Mouse (Mus musculus) G1E (cell line): Measurements from ENCODE around the gene Proser3. TPM values are rescaled to one million over a fixed set of nuclear protein-coding genes. Genes with fewer than 3 reads are reported as not detected.
"Not testable (repeated sequence)": the region's sequence is repeated elsewhere in the genome, so short reads cannot be mapped to it uniquely, and the experiment has no call there.

Source experiments
- ATAC-seq: 2 replicates; pipeline ENCODE4 v1.8.0; 2016; ENCODE audit warnings: mild to moderate bottlenecking; ENCODE audit not compliant: insufficient number of reproducible peaks, poor library complexity, low FRiP score, severe bottlenecking; ENCODE audit errors: extremely low read depth
- DNase-seq: peaks from one replicate; pipeline ENCODE4 v3.0.0; 2012; ENCODE audit warnings: low spot score
- H3K27me3 ChIP-seq: 2 replicates; pipeline ENCODE4 v1.6.1; 2012; ENCODE audit warnings: mild to moderate bottlenecking, low read length, inconsistent platforms; ENCODE audit not compliant: insufficient read depth
- H3K36me3 ChIP-seq: replicated peaks from 2 replicates; pipeline ENCODE3; 2012; ENCODE audit warnings: mild to moderate bottlenecking, inconsistent platforms
- H3K4me1 ChIP-seq: 2 replicates; pipeline ENCODE4 v1.6.1; 2012; ENCODE audit warnings: low read depth, low read length, inconsistent platforms, mixed read lengths; ENCODE audit not compliant: insufficient read depth
- H3K4me3 ChIP-seq: 2 replicates; pipeline ENCODE4 v1.5.1; 2012; ENCODE audit warnings: low read depth, mild to moderate bottlenecking, inconsistent platforms, low read length, moderate library complexity, mixed read lengths
- H3K9me3 ChIP-seq: replicated peaks from 2 replicates; pipeline ENCODE4 v1.6.1; 2012; ENCODE audit warnings: inconsistent platforms
- CTCF ChIP-seq: IDR thresholded peaks from 2 replicates; pipeline ENCODE4 v1.5.1; 2012; ENCODE audit warnings: low read depth, low read length, inconsistent platforms, mixed read lengths
- GATA1 ChIP-seq: IDR thresholded peaks from 2 replicates; pipeline ENCODE4 v1.6.1; 2012; ENCODE audit warnings: borderline replicate concordance, low read length, inconsistent platforms, mixed read lengths
- GATA2 ChIP-seq: IDR thresholded peaks from 2 replicates; pipeline ENCODE4 v1.6.1; 2012; ENCODE audit warnings: low read depth, low read length, inconsistent platforms, borderline replicate concordance
- POLR2AphosphoS5 ChIP-seq: IDR thresholded peaks from 2 replicates; pipeline ENCODE4 v1.6.1; 2012; ENCODE audit warnings: low read depth, low read length, inconsistent platforms; ENCODE audit not compliant: insufficient replicate concordance
- TAL1 ChIP-seq: conservative IDR thresholded peaks from 2 replicates; pipeline ENCODE4 v1.6.1; 2012; ENCODE audit warnings: low read depth, low read length, inconsistent platforms, mixed read lengths
- polyA plus RNA-seq: library from polyadenylated mRNA; stranded (reverse); fragments of >175 nt; gene quantifications from 2 replicates; pipeline ENCODE4 v1.2.3, GENCODE M21; 2012
- total RNA-seq, 2 experiments: library from RNA; stranded (forward) in 1 of 2; stranded (reverse) in 1 of 2; fragments of 200-1000 nt in 1 of 2; fragments of >200 nt in 1 of 2; fragmentation: Nextera tagmentation in 1 of 2; gene quantifications; 2 replicates each; pipeline ENCODE4 v1.2.3; 2014 to 2017

Proser3 gene
- total and polyA plus RNA-seq, 3 experiments: 7.4 to 20.5 (median 18.6) TPM

- TF ChIP-seq CTCF (no peak), POLR2AphosphoS5 (no peak), GATA2 (no peak), GATA1 (no peak), TAL1 (no peak)
- no peaks in the 10 kb centered on the region for H3K36me3 ChIP-seq
Observed at GRCm38 (mm10) chr7:30508061-30508460, 44.0 kb downstream of the Proser3 start.

GRCm38 (mm10) chr7:30501159-30501558, 50.9 kb downstream of the Proser3 start:
- not testable (repeated sequence) for H3K4me3 ChIP-seq, H3K9me3 ChIP-seq, ATAC-seq, H3K4me1 ChIP-seq, H3K36me3 ChIP-seq, H3K27me3 ChIP-seq, DNase-seq

More at GRCm38 (mm10) chr7:30508061-30508460, 44.0 kb downstream of the Proser3 start:
- DNase-seq (no peak), ATAC-seq (no peak)
- Histone ChIP-seq H3K4me1 (no peaks in the 10 kb centered on the region), H3K9me3 (no peaks in the 10 kb centered on the region), H3K27me3 (peaks cover 15% of the 10 kb centered on the region), H3K4me3 (no peak overlapping the region)

- ATAC-seq, H3K9me3 ChIP-seq, H3K36me3 ChIP-seq, DNase-seq, H3K4me3 ChIP-seq, H3K4me1 ChIP-seq: not testable (repeated sequence)
- peaks cover 12% of the 10 kb centered on the region; the same call in 1 of the 2 replicates for H3K27me3 ChIP-seq
Observed at GRCm38 (mm10) chr7:30495506-30496042, 56.5 kb downstream of the Proser3 start.

- TF ChIP-seq POLR2AphosphoS5: no peak
- no peak for TF ChIP-seq GATA2
- no peak for TF ChIP-seq CTCF
- no peak for TF ChIP-seq TAL1
- no peak for TF ChIP-seq GATA1
- Histone ChIP-seq H3K4me1 (no peaks in the 10 kb centered on the region), H3K27me3 (peaks cover 12% of the 10 kb centered on the region; the same call in 1 of the 2 replicates), H3K4me3 (no peak within 1 kb of the TSS), H3K9me3 (no peaks in the 10 kb centered on the region), H3K36me3 (no peaks in the 10 kb centered on the region)
- DNase-seq (no peak), ATAC-seq (no peak)
Observed at GRCm38 (mm10) chr7:30493401-30493931, 58.6 kb downstream of the Proser3 start, which contains the start of gene Prodh2. TSS of gene Prodh2 (plus strand) at chr7:30493622.

- Histone ChIP-seq H3K4me3 (no peak overlapping the region), H3K36me3 (no peaks in the 10 kb centered on the region), H3K4me1 (no peaks in the 10 kb centered on the region), H3K27me3 (peaks cover 12% of the 10 kb centered on the region; the same call in 1 of the 2 replicates), H3K9me3 (no peaks in the 10 kb centered on the region)
- peak; percentile 70 for TF ChIP-seq CTCF
- no peak for TF ChIP-seq GATA2
- ATAC-seq: no peak
- DNase-seq: peak; percentile 26
Observed at GRCm38 (mm10) chr7:30492765-30493164, 59.3 kb downstream of the Proser3 start.

- no peak overlapping the region for H3K4me3 ChIP-seq
- no peaks in the 10 kb centered on the region for H3K9me3 ChIP-seq
- peaks cover 10% of the 10 kb centered on the region; the same call in 1 of the 2 replicates for H3K27me3 ChIP-seq
- ATAC-seq (no peak), DNase-seq (no peak)
- no peak for TF ChIP-seq CTCF
- H3K4me1 ChIP-seq: no peaks in the 10 kb centered on the region
- H3K36me3 ChIP-seq: no peaks in the 10 kb centered on the region
Observed at GRCm38 (mm10) chr7:30490957-30491307, 61.2 kb downstream of the Proser3 start.

GRCm38 (mm10) chr7:30490251-30490956, 61.7 kb downstream of the Proser3 start:
- H3K27me3 ChIP-seq: peaks cover 10% of the 10 kb centered on the region; the same call in 1 of the 2 replicates
- DNase-seq: no peak
- no peaks in the 10 kb centered on the region for H3K4me1 ChIP-seq
- H3K4me3 ChIP-seq: no peak overlapping the region
- no peaks in the 10 kb centered on the region for H3K9me3 ChIP-seq
- ATAC-seq: no peak
- no peaks in the 10 kb centered on the region for H3K36me3 ChIP-seq
- peak; percentile 67 for TF ChIP-seq CTCF
- no peak for TF ChIP-seq POLR2AphosphoS5

Other genes with a start within 250 kb of the Proser3 start
Only the 20 nearest of the 34 such genes appear.
- gene Nfkbid, start 130.6 kb downstream of the Proser3 start, total RNA-seq (2014; fragmentation: Nextera tagmentation): 3.0 and 4.5 TPM in 2 replicates
- gene Nfkbid, start 130.6 kb downstream of the Proser3 start, total RNA-seq (2017): 0.98 and 2.1 TPM in 2 replicates
- gene Nfkbid, start 130.6 kb downstream of the Proser3 start, polyA plus RNA-seq: 4.8 TPM in 2 replicates
- not detected in 2 replicates for gene Aplp1, start 106.8 kb downstream of the Proser3 start, total RNA-seq (2014; fragmentation: Nextera tagmentation)
- 0.49 TPM in 1 of 2 replicates, not detected in the other for gene Aplp1, start 106.8 kb downstream of the Proser3 start, total RNA-seq (2017)
- not detected in 2 replicates for gene Aplp1, start 106.8 kb downstream of the Proser3 start, polyA plus RNA-seq
- not detected in 2 replicates for gene Kirrel2, start 94.6 kb downstream of the Proser3 start, total RNA-seq (2014; fragmentation: Nextera tagmentation)
- gene Kirrel2, start 94.6 kb downstream of the Proser3 start, total RNA-seq (2017): 0.35 TPM in 1 of 2 replicates, not detected in the other
- not detected in 2 replicates for gene Kirrel2, start 94.6 kb downstream of the Proser3 start, polyA plus RNA-seq
- gene Nphs1, start 94.0 kb downstream of the Proser3 start, total RNA-seq (2014; fragmentation: Nextera tagmentation): not detected in 2 replicates
- gene Nphs1, start 94.0 kb downstream of the Proser3 start, total RNA-seq (2017): 0.11 TPM in 1 of 2 replicates, not detected in the other
- not detected in 2 replicates for gene Nphs1, start 94.0 kb downstream of the Proser3 start, polyA plus RNA-seq
- not detected in 2 replicates for gene Prodh2, start 58.7 kb downstream of the Proser3 start, total RNA-seq (2014; fragmentation: Nextera tagmentation)
- not detected in 2 replicates for gene Prodh2, start 58.7 kb downstream of the Proser3 start, total RNA-seq (2017)
- gene Prodh2, start 58.7 kb downstream of the Proser3 start, polyA plus RNA-seq: not detected in 2 replicates
- gene Arhgap33, start 17.2 kb downstream of the Proser3 start, total RNA-seq (2014; fragmentation: Nextera tagmentation): 13.3 and 16.5 TPM in 2 replicates
- 5.0 and 5.3 TPM in 2 replicates for gene Arhgap33, start 17.2 kb downstream of the Proser3 start, total RNA-seq (2017)
- 40.3 and 51.4 TPM in 2 replicates for gene Arhgap33, start 17.2 kb downstream of the Proser3 start, polyA plus RNA-seq
- gene Hspb6, start 121 bp downstream of the Proser3 start, total RNA-seq (2014; fragmentation: Nextera tagmentation): 27.1 and 32.8 TPM in 2 replicates
- gene Hspb6, start 121 bp downstream of the Proser3 start, total RNA-seq (2017): 3.9 and 4.9 TPM in 2 replicates
- gene Hspb6, start 121 bp downstream of the Proser3 start, polyA plus RNA-seq: 11.2 and 12.1 TPM in 2 replicates
- 82.7 and 119 TPM in 2 replicates for gene Lin37, start 7.5 kb upstream of the Proser3 start, total RNA-seq (2014; fragmentation: Nextera tagmentation)
- gene Lin37, start 7.5 kb upstream of the Proser3 start, total RNA-seq (2017): 20.4 and 24.9 TPM in 2 replicates
- 66.7 and 78.0 TPM in 2 replicates for gene Lin37, start 7.5 kb upstream of the Proser3 start, polyA plus RNA-seq
- 16.1 and 42.5 TPM in 2 replicates for gene U2af1l4, start 11.0 kb upstream of the Proser3 start, total RNA-seq (2014; fragmentation: Nextera tagmentation)
- gene U2af1l4, start 11.0 kb upstream of the Proser3 start, total RNA-seq (2017): 62.9 and 74.1 TPM in 2 replicates
- 47.3 and 71.2 TPM in 2 replicates for gene U2af1l4, start 11.0 kb upstream of the Proser3 start, polyA plus RNA-seq
- 3.9 and 4.4 TPM in 2 replicates for gene Gm49396, start 11.0 kb upstream of the Proser3 start, total RNA-seq (2014; fragmentation: Nextera tagmentation)
- gene Gm49396, start 11.0 kb upstream of the Proser3 start, total RNA-seq (2017): 4.7 and 5.8 TPM in 2 replicates
- 2.5 and 2.6 TPM in 2 replicates for gene Gm49396, start 11.0 kb upstream of the Proser3 start, polyA plus RNA-seq
- 246 and 298 TPM in 2 replicates for gene Psenen, start 11.3 kb upstream of the Proser3 start, total RNA-seq (2014; fragmentation: Nextera tagmentation)
- gene Psenen, start 11.3 kb upstream of the Proser3 start, total RNA-seq (2017): 134 and 142 TPM in 2 replicates
- gene Psenen, start 11.3 kb upstream of the Proser3 start, polyA plus RNA-seq: 26.1 and 31.8 TPM in 2 replicates
- gene Igflr1, start 13.1 kb upstream of the Proser3 start, total RNA-seq (2014; fragmentation: Nextera tagmentation): 1.8 TPM in 1 of 2 replicates, not detected in the other
- 0.70 TPM in 1 of 2 replicates, not detected in the other for gene Igflr1, start 13.1 kb upstream of the Proser3 start, total RNA-seq (2017)
- gene Igflr1, start 13.1 kb upstream of the Proser3 start, polyA plus RNA-seq: 4.8 and 6.3 TPM in 2 replicates
- gene Kmt2b, start 36.4 kb upstream of the Proser3 start, total RNA-seq (2014; fragmentation: Nextera tagmentation): 133 and 142 TPM in 2 replicates
- 9.2 and 11.3 TPM in 2 replicates for gene Kmt2b, start 36.4 kb upstream of the Proser3 start, total RNA-seq (2017)
- gene Kmt2b, start 36.4 kb upstream of the Proser3 start, polyA plus RNA-seq: 97.4 and 99.2 TPM in 2 replicates
- gene Zbtb32, start 46.6 kb upstream of the Proser3 start, total RNA-seq (2014; fragmentation: Nextera tagmentation): not detected in 2 replicates
- 0.05 and 0.58 TPM in 2 replicates for gene Zbtb32, start 46.6 kb upstream of the Proser3 start, total RNA-seq (2017)
- 0.23 and 0.30 TPM in 2 replicates for gene Zbtb32, start 46.6 kb upstream of the Proser3 start, polyA plus RNA-seq
- 1.6 and 15.0 TPM in 2 replicates for gene Upk1a, start 60.5 kb upstream of the Proser3 start, total RNA-seq (2014; fragmentation: Nextera tagmentation)
- gene Upk1a, start 60.5 kb upstream of the Proser3 start, total RNA-seq (2017): 0.29 and 0.82 TPM in 2 replicates
- 0.98 and 1.4 TPM in 2 replicates for gene Upk1a, start 60.5 kb upstream of the Proser3 start, polyA plus RNA-seq
- 200 and 256 TPM in 2 replicates for gene Cox6b1, start 73.9 kb upstream of the Proser3 start, total RNA-seq (2014; fragmentation: Nextera tagmentation)
- 820 and 835 TPM in 2 replicates for gene Cox6b1, start 73.9 kb upstream of the Proser3 start, total RNA-seq (2017)
- gene Cox6b1, start 73.9 kb upstream of the Proser3 start, polyA plus RNA-seq: 51.7 and 147 TPM in 2 replicates
- gene Etv2, start 83.6 kb upstream of the Proser3 start, total RNA-seq (2014; fragmentation: Nextera tagmentation): not detected in 2 replicates
- not detected in 2 replicates for gene Etv2, start 83.6 kb upstream of the Proser3 start, total RNA-seq (2017)
- not detected in 2 replicates for gene Etv2, start 83.6 kb upstream of the Proser3 start, polyA plus RNA-seq
- 46.4 and 47.9 TPM in 2 replicates for gene Rbm42, start 98.0 kb upstream of the Proser3 start, total RNA-seq (2014; fragmentation: Nextera tagmentation)
- 42.9 and 51.9 TPM in 2 replicates for gene Rbm42, start 98.0 kb upstream of the Proser3 start, total RNA-seq (2017)
- gene Rbm42, start 98.0 kb upstream of the Proser3 start, polyA plus RNA-seq: 235 and 293 TPM in 2 replicates
- 46.7 and 58.4 TPM in 2 replicates for gene Haus5, start 112.7 kb upstream of the Proser3 start, total RNA-seq (2014; fragmentation: Nextera tagmentation)
- 24.2 and 25.5 TPM in 2 replicates for gene Haus5, start 112.7 kb upstream of the Proser3 start, total RNA-seq (2017)
- gene Haus5, start 112.7 kb upstream of the Proser3 start, polyA plus RNA-seq: 32.2 and 40.4 TPM in 2 replicates
- not detected in 2 replicates for gene Pmis2, start 119.3 kb upstream of the Proser3 start, total RNA-seq (2014; fragmentation: Nextera tagmentation)
- not detected in 2 replicates for gene Pmis2, start 119.3 kb upstream of the Proser3 start, total RNA-seq (2017)
- gene Pmis2, start 119.3 kb upstream of the Proser3 start, polyA plus RNA-seq: not detected in 2 replicates